Mouse (Mus musculus): ENCODE measurements around the gene Yeats4. TPM values are rescaled to one million over a fixed set of nuclear protein-coding genes. Genes with fewer than 3 reads are reported as not detected.
A peak's percentile ranks its signal among the peaks of the same experiment; 100 is the strongest.

Yeats4 gene
- 53.2 and 56.5 TPM in 2 replicates for polyA plus RNA-seq (2015; fragmentation: Nextera tagmentation; extraction: Ambion mirVana)

DNA sequence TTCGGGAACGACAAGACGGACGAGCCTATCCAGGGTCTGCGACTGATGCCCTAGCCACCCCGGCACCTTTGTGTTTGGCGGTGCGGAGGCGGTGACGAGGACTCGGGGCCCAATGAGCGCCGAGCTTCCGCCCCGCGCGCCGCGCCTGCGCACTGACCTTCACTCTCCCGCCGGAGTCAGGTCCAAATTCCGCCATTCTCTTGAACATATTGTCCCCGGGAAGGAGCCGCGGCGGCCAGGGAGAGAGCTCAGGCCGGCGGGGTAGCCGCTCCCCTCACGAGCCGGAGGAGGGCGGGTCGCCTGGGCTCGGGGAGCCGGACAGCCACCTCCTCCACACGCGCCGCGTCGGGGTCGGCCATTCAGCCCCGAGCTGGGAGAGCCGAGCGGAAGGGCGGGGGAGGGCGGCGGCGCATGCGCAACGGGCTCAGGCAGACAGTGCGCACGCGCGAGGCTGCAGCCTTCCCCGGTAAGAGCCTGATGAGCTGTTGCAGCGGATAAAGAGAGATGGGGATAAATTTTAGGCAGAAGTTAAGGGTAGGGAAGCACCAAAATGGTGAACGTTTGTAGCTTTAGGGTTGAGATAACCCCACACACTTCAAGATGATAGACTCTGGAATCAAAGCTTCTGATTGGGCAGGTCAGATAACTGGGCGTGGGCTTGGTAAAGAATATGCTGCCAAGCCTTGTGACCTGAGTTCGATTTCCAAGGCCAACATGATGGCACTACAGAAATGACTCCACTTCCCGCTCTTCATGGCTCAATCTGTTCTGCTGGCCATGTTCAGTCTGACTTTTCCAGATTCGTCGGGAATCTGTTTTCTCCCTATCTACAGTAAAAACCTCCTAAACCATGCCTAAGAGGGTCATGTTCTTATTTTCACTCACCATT lies at the start of gene Yeats4:
TSS of gene Yeats4 (minus strand) at position 406 of the 889 bp plus-strand sequence.
- Histone ChIP-seq H3K9ac (ENCODE audit: low read length) (peak within 1 kb of the TSS; percentile 94), H3K4me1 (replicated peaks; ENCODE audit: control insufficient read depth, insufficient read depth, low read length) (peaks cover 2% of the 10 kb centered on the region; the same call in 1 of the 2 replicates), H3K4me3 (ENCODE audit: low read length) (peak within 1 kb of the TSS; percentile 80), H3K4me2 (ENCODE audit: low read depth, low read length) (peak within 1 kb of the TSS; percentile 92), H3K9me3 (ENCODE audit: control insufficient read depth, low read length) (no peaks in the 10 kb centered on the region), H3K27me3 (ENCODE audit: control insufficient read depth, insufficient read depth, low read depth, low read length) (no peaks in the 10 kb centered on the region), H3K27ac (ENCODE audit: low read length) (peak within 1 kb of the TSS; percentile 99), H3K36me3 (ENCODE audit: control insufficient read depth, insufficient read depth, low read length) (peaks cover 17% of the 10 kb centered on the region)
- 1% methylated on average over 63 of the region's 63 CpGs for WGBS
- peak; percentile 97 for ATAC-seq (ENCODE audit: low read depth)

DNA sequence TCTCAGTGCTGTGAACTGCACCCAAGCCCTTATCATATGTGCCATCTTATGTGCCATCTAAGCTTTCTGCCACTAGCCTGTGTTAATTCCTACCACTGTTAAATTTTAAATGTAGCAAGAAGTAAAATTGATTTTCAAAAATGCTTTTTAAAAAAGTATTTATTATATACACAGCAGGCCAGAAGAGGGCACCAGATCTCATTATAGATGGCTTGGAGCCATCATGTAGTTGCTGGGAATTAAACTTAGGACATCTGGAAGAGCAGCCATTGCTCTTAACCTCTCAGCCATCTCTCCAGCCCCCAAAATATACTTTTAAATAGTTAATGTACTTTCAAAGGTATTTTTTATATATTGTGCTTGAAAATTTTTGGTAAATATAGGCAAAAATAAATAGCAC lies 47.7 kb upstream of the Yeats4 start:
- H3K4me1 ChIP-seq (replicated peaks; ENCODE audit: control insufficient read depth, insufficient read depth, low read length) = no peaks in the 10 kb centered on the region
- no peaks in the 10 kb centered on the region for H3K27me3 ChIP-seq (ENCODE audit: control insufficient read depth, insufficient read depth, low read depth, low read length)
- no peak overlapping the region for H3K4me2 ChIP-seq (ENCODE audit: low read depth, low read length)
- H3K9me3 ChIP-seq (ENCODE audit: control insufficient read depth, low read length) = no peaks in the 10 kb centered on the region
- no peak overlapping the region for H3K4me3 ChIP-seq (ENCODE audit: low read length)
- no peak overlapping the region for H3K27ac ChIP-seq (ENCODE audit: low read length)
- no peaks in the 10 kb centered on the region for H3K36me3 ChIP-seq (ENCODE audit: control insufficient read depth, insufficient read depth, low read length)
- no peak for ATAC-seq (ENCODE audit: low read depth)
- no peak overlapping the region for H3K9ac ChIP-seq (ENCODE audit: low read length)

DNA sequence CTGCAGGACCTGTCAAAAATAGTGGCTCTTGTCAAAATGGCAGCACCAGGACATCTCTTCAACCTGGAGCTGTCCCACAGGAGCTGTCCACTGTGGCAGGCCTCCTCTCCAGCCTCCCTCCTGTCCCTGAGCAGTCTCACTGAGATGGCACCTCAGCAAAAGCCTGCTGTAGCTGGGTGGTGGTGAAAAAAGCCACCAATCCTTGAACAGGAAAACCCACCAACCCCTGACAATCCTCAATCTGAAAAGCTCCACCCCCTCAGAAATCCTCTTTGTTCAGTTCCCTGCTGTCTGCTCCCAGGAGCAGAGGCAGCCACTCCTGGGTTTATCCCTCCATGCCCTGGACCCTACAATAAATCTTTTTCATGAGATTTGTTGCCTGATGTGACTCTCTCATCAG lies 35.6 kb upstream of the Yeats4 start:
- Histone ChIP-seq H3K4me1 (replicated peaks; ENCODE audit: control insufficient read depth, insufficient read depth, low read length) (no peaks in the 10 kb centered on the region), H3K27ac (ENCODE audit: low read length) (no peak overlapping the region), H3K4me3 (ENCODE audit: low read length) (no peak overlapping the region), H3K4me2 (ENCODE audit: low read depth, low read length) (no peak overlapping the region), H3K9ac (ENCODE audit: low read length) (no peak overlapping the region), H3K27me3 (ENCODE audit: control insufficient read depth, insufficient read depth, low read depth, low read length) (no peaks in the 10 kb centered on the region), H3K36me3 (ENCODE audit: control insufficient read depth, insufficient read depth, low read length) (no peaks in the 10 kb centered on the region), H3K9me3 (ENCODE audit: control insufficient read depth, low read length) (no peaks in the 10 kb centered on the region)
- ATAC-seq (ENCODE audit: low read depth) = no peak

DNA sequence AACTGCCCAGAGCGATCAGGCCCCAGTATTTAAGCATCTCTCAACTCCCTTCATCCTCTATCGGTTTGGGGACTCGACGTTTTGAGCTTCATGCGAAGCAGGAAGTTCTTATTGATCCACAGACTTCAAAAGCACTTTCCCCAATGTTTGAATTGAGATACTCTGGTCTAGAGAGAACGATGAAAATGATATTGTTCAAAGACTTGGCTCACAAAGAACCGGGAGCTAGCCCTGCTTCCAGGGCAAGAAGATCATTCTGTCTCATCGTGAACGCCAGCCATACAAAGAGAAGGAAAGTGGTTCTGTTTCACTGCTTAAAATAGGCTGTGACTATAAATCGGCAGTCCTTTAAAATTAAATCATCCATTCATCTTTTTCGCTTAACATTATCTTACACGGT lies 14.3 kb upstream of the Yeats4 start, which contains the start of gene 9530003J23Rik:
TSS of gene 9530003J23Rik (minus strand) at position 101 of the 400 bp plus-strand sequence.
- no peak for ATAC-seq (ENCODE audit: low read depth)
- Histone ChIP-seq H3K4me3 (ENCODE audit: low read length) (no peak within 1 kb of the TSS), H3K27ac (ENCODE audit: low read length) (no peak within 1 kb of the TSS), H3K4me2 (ENCODE audit: low read depth, low read length) (no peak within 1 kb of the TSS), H3K9me3 (ENCODE audit: control insufficient read depth, low read length) (no peaks in the 10 kb centered on the region), H3K9ac (ENCODE audit: low read length) (no peak within 1 kb of the TSS), H3K4me1 (replicated peaks; ENCODE audit: control insufficient read depth, insufficient read depth, low read length) (no peaks in the 10 kb centered on the region), H3K36me3 (ENCODE audit: control insufficient read depth, insufficient read depth, low read length) (no peaks in the 10 kb centered on the region), H3K27me3 (ENCODE audit: control insufficient read depth, insufficient read depth, low read depth, low read length) (no peaks in the 10 kb centered on the region)
- 76% methylated on average over 12 of the region's 12 CpGs for WGBS

DNA sequence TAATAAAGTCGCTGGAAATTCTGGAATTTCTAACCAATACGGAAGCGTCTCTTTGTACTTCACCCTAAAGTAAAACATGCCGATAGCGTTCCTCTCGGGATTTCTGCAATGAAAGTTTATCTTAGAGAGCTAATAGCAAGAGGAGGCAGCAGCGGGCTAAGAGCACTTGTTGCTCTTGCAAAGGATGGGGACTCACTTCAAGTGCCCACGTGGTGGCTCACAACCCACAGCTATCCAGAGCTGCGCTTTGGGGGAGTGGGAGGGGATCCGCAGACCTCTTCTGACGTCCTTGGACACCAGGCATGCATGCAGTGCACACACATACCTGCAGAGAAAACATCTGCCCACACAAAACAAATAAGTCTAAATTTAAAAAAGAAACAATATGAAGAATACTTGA lies 11.6 kb upstream of the Yeats4 start:
- H3K36me3 ChIP-seq (ENCODE audit: control insufficient read depth, insufficient read depth, low read length) = no peaks in the 10 kb centered on the region
- 26% methylated on average over 11 of the region's 11 CpGs for WGBS
- H3K4me2 ChIP-seq (ENCODE audit: low read depth, low read length) = peak overlapping the region; percentile 39
- H3K4me1 ChIP-seq (replicated peaks; ENCODE audit: control insufficient read depth, insufficient read depth, low read length) = no peaks in the 10 kb centered on the region
- no peak overlapping the region for H3K9ac ChIP-seq (ENCODE audit: low read length)
- H3K27ac ChIP-seq (ENCODE audit: low read length) = peak overlapping the region; percentile 13
- H3K27me3 ChIP-seq (ENCODE audit: control insufficient read depth, insufficient read depth, low read depth, low read length) = no peaks in the 10 kb centered on the region
- ATAC-seq (ENCODE audit: low read depth) = peak; percentile 91
- H3K4me3 ChIP-seq (ENCODE audit: low read length) = peak overlapping the region; percentile 16; the same call in 1 of the 2 replicates
- no peaks in the 10 kb centered on the region for H3K9me3 ChIP-seq (ENCODE audit: control insufficient read depth, low read length)

DNA sequence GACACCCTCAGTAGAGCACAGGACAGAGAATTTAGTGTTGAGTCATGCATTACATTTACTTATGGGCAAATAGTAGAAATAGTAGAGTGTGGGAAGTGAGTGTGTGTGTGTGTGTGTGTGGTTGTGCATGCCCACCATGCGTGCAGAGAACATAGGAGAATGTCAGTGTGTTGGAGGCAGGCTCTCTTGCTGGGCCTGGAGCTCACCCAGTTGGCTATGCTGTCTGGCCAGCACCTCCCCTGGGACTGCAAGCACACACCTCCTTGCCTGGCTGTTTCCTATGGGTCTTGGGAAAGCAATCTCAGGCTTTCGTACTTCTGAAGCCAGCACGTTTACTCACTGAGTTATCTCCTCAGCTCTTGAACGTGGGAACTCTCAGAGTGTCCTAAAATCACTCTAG lies 10.5 kb upstream of the Yeats4 start:
- no peak overlapping the region; the same call in 1 of the 2 replicates for H3K4me2 ChIP-seq (ENCODE audit: low read depth, low read length)
- no peaks in the 10 kb centered on the region for H3K9me3 ChIP-seq (ENCODE audit: control insufficient read depth, low read length)
- 33% methylated on average over 4 of the region's 4 CpGs for WGBS
- no peak overlapping the region for H3K9ac ChIP-seq (ENCODE audit: low read length)
- no peak overlapping the region for H3K4me3 ChIP-seq (ENCODE audit: low read length)
- no peaks in the 10 kb centered on the region for H3K36me3 ChIP-seq (ENCODE audit: control insufficient read depth, insufficient read depth, low read length)
- peak; percentile 62 for ATAC-seq (ENCODE audit: low read depth)
- H3K27me3 ChIP-seq (ENCODE audit: control insufficient read depth, insufficient read depth, low read depth, low read length) = no peaks in the 10 kb centered on the region
- peak overlapping the region; percentile 13 for H3K27ac ChIP-seq (ENCODE audit: low read length)
- no peaks in the 10 kb centered on the region for H3K4me1 ChIP-seq (replicated peaks; ENCODE audit: control insufficient read depth, insufficient read depth, low read length)

DNA sequence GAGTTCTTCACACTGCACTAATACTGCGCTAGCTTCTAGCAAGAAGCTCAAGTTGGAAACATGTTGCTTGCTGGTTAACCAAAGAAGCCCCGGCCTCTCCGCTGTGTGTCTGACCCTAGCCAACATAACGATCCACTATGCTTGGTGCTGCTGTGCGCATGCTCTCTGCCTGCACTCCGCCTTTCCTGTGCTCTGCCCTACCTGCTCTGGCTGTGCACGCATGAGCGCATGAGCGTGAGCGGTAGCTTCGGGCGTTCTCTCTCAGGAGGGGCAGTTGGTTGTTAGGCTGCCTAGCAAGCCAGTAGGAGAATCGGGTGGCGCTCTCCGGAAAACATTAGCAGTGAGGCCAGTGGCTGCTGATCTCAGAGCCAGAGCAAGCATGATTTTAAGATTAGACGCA lies 5.5 kb upstream of the Yeats4 start:
- H3K27ac ChIP-seq (ENCODE audit: low read length) = no peak overlapping the region
- no peak for ATAC-seq (ENCODE audit: low read depth)

DNA sequence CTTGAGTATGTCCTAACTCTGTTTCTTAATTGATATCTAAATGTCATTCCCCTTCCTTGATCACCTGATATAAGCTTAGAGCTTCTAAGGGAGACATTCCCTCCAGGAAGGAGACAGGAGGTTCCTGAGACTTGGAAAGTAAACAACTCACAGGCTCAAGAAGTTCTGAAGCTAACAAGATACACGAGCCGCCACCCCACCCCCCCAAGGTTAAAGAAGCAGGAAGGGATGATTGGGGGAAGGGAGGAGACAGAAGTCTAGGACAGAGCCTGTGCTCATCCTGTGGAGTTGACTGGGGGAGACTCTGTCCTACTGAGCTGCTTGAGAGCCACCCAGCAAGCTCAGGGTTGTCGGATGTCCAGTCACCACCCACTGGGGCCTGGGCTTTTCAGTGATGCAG lies 1.7 kb upstream of the Yeats4 start:
- ATAC-seq (ENCODE audit: low read depth) = no peak
- Histone ChIP-seq H3K36me3 (ENCODE audit: control insufficient read depth, insufficient read depth, low read length) (peaks cover 5% of the 10 kb centered on the region; the same call in 1 of the 2 replicates), H3K27me3 (ENCODE audit: control insufficient read depth, insufficient read depth, low read depth, low read length) (no peaks in the 10 kb centered on the region), H3K4me2 (ENCODE audit: low read depth, low read length) (no peak overlapping the region), H3K9me3 (ENCODE audit: control insufficient read depth, low read length) (no peaks in the 10 kb centered on the region), H3K4me3 (ENCODE audit: low read length) (no peak overlapping the region), H3K27ac (ENCODE audit: low read length) (no peak overlapping the region), H3K9ac (ENCODE audit: low read length) (no peak overlapping the region), H3K4me1 (replicated peaks; ENCODE audit: control insufficient read depth, insufficient read depth, low read length) (peaks cover 2% of the 10 kb centered on the region; the same call in 1 of the 2 replicates)
- 47% methylated on average over 3 of the region's 3 CpGs for WGBS

More for the DNA sequence above, 5.5 kb upstream of the Yeats4 start:
- Histone ChIP-seq H3K36me3 (ENCODE audit: control insufficient read depth, insufficient read depth, low read length) (no peaks in the 10 kb centered on the region), H3K4me1 (replicated peaks; ENCODE audit: control insufficient read depth, insufficient read depth, low read length) (0 out of 2 replicates have a peak, but pooled peaks cover under 1% of the 10 kb centered on the region), H3K9me3 (ENCODE audit: control insufficient read depth, low read length) (no peaks in the 10 kb centered on the region), H3K4me3 (ENCODE audit: low read length) (no peak overlapping the region), H3K4me2 (ENCODE audit: low read depth, low read length) (no peak overlapping the region), H3K9ac (ENCODE audit: low read length) (no peak overlapping the region), H3K27me3 (ENCODE audit: control insufficient read depth, insufficient read depth, low read depth, low read length) (no peaks in the 10 kb centered on the region)
- 74% methylated on average over 16 of the region's 16 CpGs for WGBS

DNA sequence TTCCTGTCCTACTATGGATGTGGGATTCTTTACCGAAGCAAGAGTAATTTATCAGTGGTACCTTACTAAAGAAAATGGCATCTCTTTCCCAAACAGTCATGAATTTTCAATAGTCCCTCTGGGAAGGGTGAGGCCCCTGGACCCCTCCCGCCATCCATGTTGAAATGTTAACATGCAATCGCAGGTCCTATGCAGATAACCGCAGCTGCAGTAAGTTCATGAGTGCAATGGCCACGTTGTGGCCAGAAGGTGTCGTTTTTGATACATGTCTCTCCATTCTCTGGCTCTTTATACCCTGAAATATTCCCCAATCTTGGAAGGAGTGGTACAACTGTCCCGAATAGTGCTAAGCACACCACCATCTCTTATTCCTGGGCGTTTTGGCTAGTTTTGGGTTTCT lies 787 bp upstream of the Yeats4 start:
- H3K9ac ChIP-seq (ENCODE audit: low read length) = no peak overlapping the region
- no peak for ATAC-seq (ENCODE audit: low read depth)
- peak overlapping the region; percentile 55 for H3K4me2 ChIP-seq (ENCODE audit: low read depth, low read length)
- no peaks in the 10 kb centered on the region for H3K27me3 ChIP-seq (ENCODE audit: control insufficient read depth, insufficient read depth, low read depth, low read length)
- peaks cover 11% of the 10 kb centered on the region; the same call in 1 of the 2 replicates for H3K36me3 ChIP-seq (ENCODE audit: control insufficient read depth, insufficient read depth, low read length)
- H3K27ac ChIP-seq (ENCODE audit: low read length) = no peak overlapping the region
- H3K4me3 ChIP-seq (ENCODE audit: low read length) = peak overlapping the region; percentile 80
- H3K9me3 ChIP-seq (ENCODE audit: control insufficient read depth, low read length) = no peaks in the 10 kb centered on the region
- WGBS = 51% methylated on average over 8 of the region's 8 CpGs
- peaks cover 2% of the 10 kb centered on the region; the same call in 1 of the 2 replicates for H3K4me1 ChIP-seq (replicated peaks; ENCODE audit: control insufficient read depth, insufficient read depth, low read length)
